Mouse (Mus musculus) liver, adult 2 months (tissue): ENCODE results near the gene Ddx23.

Source experiments
- CTCF ChIP-seq: fragments of 200-500 bp; IDR thresholded peaks from 2 replicates; pipeline ENCODE4 v1.5.1; 2011; ENCODE audit warnings: low read depth, low read length, control low read depth
- POLR2A ChIP-seq: fragments of 200-500 bp; IDR thresholded peaks from 2 replicates; pipeline ENCODE4 v1.6.1; 2011; ENCODE audit warnings: low read length, control low read depth; ENCODE audit not compliant: insufficient read depth; ENCODE audit errors: extremely low read depth

DNA sequence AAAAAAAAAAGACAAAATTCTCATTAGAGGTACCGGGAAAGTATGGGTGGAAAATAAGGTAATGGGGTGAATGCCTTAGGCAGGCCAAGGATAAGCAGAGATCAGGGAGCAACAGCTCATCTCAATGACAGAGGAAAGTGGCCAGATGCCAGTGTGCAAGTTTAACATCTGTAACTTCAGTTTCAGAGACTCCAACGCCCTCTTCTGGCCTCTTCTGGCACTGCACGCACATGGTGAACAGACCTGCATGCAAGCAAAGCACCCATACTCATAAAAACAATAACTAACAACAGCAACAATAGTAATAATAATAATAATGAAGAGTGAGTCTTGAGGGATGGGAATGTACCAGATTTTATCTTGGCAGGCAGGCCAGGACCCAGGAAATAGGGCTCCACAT lies 23.2 kb upstream of the Ddx23 start:
- TF ChIP-seq CTCF (peak; percentile 45), POLR2A (no peak)
